Comparison of ENCODE assay signal across 9 mouse cellular contexts in genomic region chr10:121972249-121972892, GRCm38 (mm10).
DNase-seq lines count a peak whose midpoint lies in the region; ATAC-seq lines count a peak whose summit lies in the region.
"Had no signal": no experiment of that assay in that cellular context is flagged by ENCODE, and none has a peak within 500 bp of the region (broad histone marks: within the 10 kb centered on the region; RNA-seq: fewer than 3 reads in every experiment).

No protein-coding gene starts in this region.

- no peak for DNase-seq in hindbrain, embryonic 10.5 days (ENCODE audit: low spot score)
- DNase-seq in R1 (ENCODE audit: low read depth, low spot score), result peak; percentile 71
- DNase-seq in lung, postnatal 10 days, result peak; percentile 36
- no peak for DNase-seq in Muller cell, postnatal 12 days (ENCODE audit: inconsistent ontology term)
- DNase-seq in urinary bladder, postnatal 25 days (ENCODE audit: low spot score), result no peak
- DNase-seq: gastrocnemius, postnatal 36 days; kidney, adult 9 months had no signal

- H3K9me3 ChIP-seq in hindbrain, embryonic 10.5 days, result no peaks in the 10 kb centered on the region
- H3K9me3 ChIP-seq in hindbrain, embryonic 16.5 days (ENCODE audit: control insufficient read depth, low read length), result no peaks in the 10 kb centered on the region

- H3K36me3 ChIP-seq in hindbrain, embryonic 10.5 days, result no peaks in the 10 kb centered on the region
- H3K36me3 ChIP-seq in hindbrain, embryonic 16.5 days (ENCODE audit: control insufficient read depth, insufficient read depth, low read length), result no peaks in the 10 kb centered on the region

- no peak for ATAC-seq in hindbrain, embryonic 16.5 days
- ATAC-seq in hematopoietic stem cell, adult 5-6 weeks (replicated peaks in 1 of 2; ENCODE audit: insufficient read depth in 1 of 2, low FRiP score in 2 of 2, low TSS enrichment in 1 of 2, low read depth in 1 of 2, poor library complexity in 2 of 2, severe bottlenecking in 2 of 2), result peak; percentile 65 to 68

- peaks cover 57% of the 10 kb centered on the region for H3K4me1 ChIP-seq in hindbrain, embryonic 10.5 days (replicated peaks)
- H3K4me1 ChIP-seq in hindbrain, embryonic 16.5 days (ENCODE audit: control insufficient read depth, insufficient read depth, low read depth, low read length), result peaks cover 26% of the 10 kb centered on the region

- H3K4me3 ChIP-seq in hindbrain, embryonic 10.5 days, result no peak overlapping the region
- H3K4me3 ChIP-seq in hindbrain, embryonic 16.5 days (ENCODE audit: low read length), result no peak overlapping the region

- H3K4me2 ChIP-seq in hindbrain, embryonic 16.5 days (ENCODE audit: low read length), result no peak overlapping the region

- 0 out of 2 replicates have a peak overlapping the region, but pooled peaks have one; percentile 8 for H3K27ac ChIP-seq in hindbrain, embryonic 10.5 days
- H3K27ac ChIP-seq in hindbrain, embryonic 16.5 days (ENCODE audit: low read depth, low read length), result no peak overlapping the region

- H3K27me3 ChIP-seq in hindbrain, embryonic 10.5 days (ENCODE audit: insufficient read depth, poor library complexity, severe bottlenecking), result no peaks in the 10 kb centered on the region
- H3K27me3 ChIP-seq in hindbrain, embryonic 16.5 days (replicated peaks; ENCODE audit: control insufficient read depth, insufficient read depth, low read length), result no peaks in the 10 kb centered on the region

- no peak overlapping the region for H3K9ac ChIP-seq in hindbrain, embryonic 16.5 days (ENCODE audit: low read depth, low read length)

- WGBS in hindbrain, embryonic 10.5 days, result 86% methylated on average over 10 of the region's 10 CpGs
- WGBS in hindbrain, embryonic 16.5 days, result 79% methylated on average over 10 of the region's 10 CpGs

Comparison
In these comparisons a context has a peak if more than half of its experiments do, and no peak if none do; other contexts are left out.
1. DNase-seq: peak in R1 (single experiment) and lung, postnatal 10 days (single experiment); none in hindbrain, embryonic 10.5 days (single experiment), Muller cell, postnatal 12 days (single experiment) and urinary bladder, postnatal 25 days (single experiment).